Mouse (Mus musculus): Measurements from ENCODE around the gene Nrf1. TPM values are rescaled to one million over a fixed set of nuclear protein-coding genes. Genes with fewer than 3 reads are reported as not detected.

Nrf1 gene
- total and polyA plus RNA-seq, 2 experiments = 11.5 to 13.5 TPM

GRCm38 (mm10) chr6:30152649-30153048, 104.9 kb downstream of the Nrf1 start:
- no peak for DNase-seq (ENCODE audit: extremely low read depth, low read depth, low spot score)
- Histone ChIP-seq H3K9ac (ENCODE audit: low read depth, low read length) (no peak overlapping the region), H3K36me3 (ENCODE audit: control insufficient read depth, insufficient read depth, low read length) (peaks cover 2% of the 10 kb centered on the region; the same call in 1 of the 2 replicates), H3K27ac (replicated peaks; ENCODE audit: insufficient read depth, low read depth, low read length) (no peak overlapping the region), H3K4me3 (ENCODE audit: insufficient read depth, low read depth, low read length) (no peak overlapping the region), H3K4me1 (ENCODE audit: control insufficient read depth, insufficient read depth, low read length) (no peaks in the 10 kb centered on the region), H3K79me2 (ENCODE audit: control insufficient read depth, insufficient read depth, low read length) (no peaks in the 10 kb centered on the region), H3K27me3 (ENCODE audit: control insufficient read depth, insufficient read depth, low read length) (no peaks in the 10 kb centered on the region)
- WGBS = 86% methylated on average over 10 of the region's 10 CpGs
- TF ChIP-seq POLR2A (IDR thresholded peaks at IDR 0.05; ENCODE audit: extremely low read depth, insufficient read depth, low read length) (no peak), CTCF (IDR thresholded peaks at IDR 0.05; ENCODE audit: low read depth, low read length) (no peak)

- no peak for DNase-seq (ENCODE audit: extremely low read depth, low read depth, low spot score)
- Histone ChIP-seq H3K4me1 (ENCODE audit: control insufficient read depth, insufficient read depth, low read length) (no peaks in the 10 kb centered on the region), H3K27me3 (ENCODE audit: control insufficient read depth, insufficient read depth, low read length) (no peaks in the 10 kb centered on the region), H3K4me3 (ENCODE audit: insufficient read depth, low read depth, low read length) (no peak overlapping the region), H3K79me2 (ENCODE audit: control insufficient read depth, insufficient read depth, low read length) (no peaks in the 10 kb centered on the region), H3K36me3 (ENCODE audit: control insufficient read depth, insufficient read depth, low read length) (peaks cover 2% of the 10 kb centered on the region; the same call in 1 of the 2 replicates), H3K9ac (ENCODE audit: low read depth, low read length) (no peak overlapping the region), H3K27ac (replicated peaks; ENCODE audit: insufficient read depth, low read depth, low read length) (no peak overlapping the region)
- TF ChIP-seq POLR2A (IDR thresholded peaks at IDR 0.05; ENCODE audit: extremely low read depth, insufficient read depth, low read length) (no peak), CTCF (IDR thresholded peaks at IDR 0.05; ENCODE audit: low read depth, low read length) (no peak)
- 84% methylated on average over 3 of the region's 3 CpGs for WGBS
Measured at GRCm38 (mm10) chr6:30153076-30153475, 105.3 kb downstream of the Nrf1 start.

- Histone ChIP-seq H3K27me3 (ENCODE audit: control insufficient read depth, insufficient read depth, low read length) (no peaks in the 10 kb centered on the region), H3K27ac (replicated peaks; ENCODE audit: insufficient read depth, low read depth, low read length) (no peak overlapping the region), H3K4me1 (ENCODE audit: control insufficient read depth, insufficient read depth, low read length) (no peaks in the 10 kb centered on the region), H3K79me2 (ENCODE audit: control insufficient read depth, insufficient read depth, low read length) (no peaks in the 10 kb centered on the region), H3K9ac (ENCODE audit: low read depth, low read length) (no peak overlapping the region), H3K4me3 (ENCODE audit: insufficient read depth, low read depth, low read length) (no peak overlapping the region), H3K36me3 (ENCODE audit: control insufficient read depth, insufficient read depth, low read length) (peaks cover 2% of the 10 kb centered on the region; the same call in 1 of the 2 replicates)
- DNase-seq (ENCODE audit: extremely low read depth, low read depth, low spot score) = no peak
- 97% methylated on average over 15 of the region's 15 CpGs for WGBS
- TF ChIP-seq CTCF (IDR thresholded peaks at IDR 0.05; ENCODE audit: low read depth, low read length) = no peak
- TF ChIP-seq POLR2A (IDR thresholded peaks at IDR 0.05; ENCODE audit: extremely low read depth, insufficient read depth, low read length) = no peak
Measured at GRCm38 (mm10) chr6:30153733-30154415, 106.1 kb downstream of the Nrf1 start.

GRCm38 (mm10) chr6:30159516-30160045, 111.8 kb downstream of the Nrf1 start:
- DNase-seq (ENCODE audit: extremely low read depth, low read depth, low spot score) = no peak
- H3K9ac ChIP-seq (ENCODE audit: low read depth, low read length) = no peak overlapping the region
- H3K4me1 ChIP-seq (ENCODE audit: control insufficient read depth, insufficient read depth, low read length) = no peaks in the 10 kb centered on the region
- TF ChIP-seq POLR2A (IDR thresholded peaks at IDR 0.05; ENCODE audit: extremely low read depth, insufficient read depth, low read length) = no peak
- no peak for TF ChIP-seq CTCF (IDR thresholded peaks at IDR 0.05; ENCODE audit: low read depth, low read length)
- no peak overlapping the region for H3K27ac ChIP-seq (replicated peaks; ENCODE audit: insufficient read depth, low read depth, low read length)
- 80% methylated on average over 4 of the region's 4 CpGs for WGBS
- no peaks in the 10 kb centered on the region for H3K79me2 ChIP-seq (ENCODE audit: control insufficient read depth, insufficient read depth, low read length)
- no peaks in the 10 kb centered on the region for H3K36me3 ChIP-seq (ENCODE audit: control insufficient read depth, insufficient read depth, low read length)
- no peaks in the 10 kb centered on the region for H3K27me3 ChIP-seq (ENCODE audit: control insufficient read depth, insufficient read depth, low read length)
- H3K4me3 ChIP-seq (ENCODE audit: insufficient read depth, low read depth, low read length) = no peak overlapping the region

- no peaks in the 10 kb centered on the region for H3K4me1 ChIP-seq (ENCODE audit: control insufficient read depth, insufficient read depth, low read length)
- WGBS = 88% methylated on average over 4 of the region's 4 CpGs
- H3K4me3 ChIP-seq (ENCODE audit: insufficient read depth, low read depth, low read length) = no peak overlapping the region
- no peaks in the 10 kb centered on the region for H3K27me3 ChIP-seq (ENCODE audit: control insufficient read depth, insufficient read depth, low read length)
- no peak overlapping the region for H3K9ac ChIP-seq (ENCODE audit: low read depth, low read length)
- no peak overlapping the region for H3K27ac ChIP-seq (replicated peaks; ENCODE audit: insufficient read depth, low read depth, low read length)
- no peak for TF ChIP-seq CTCF (IDR thresholded peaks at IDR 0.05; ENCODE audit: low read depth, low read length)
- no peak for TF ChIP-seq POLR2A (IDR thresholded peaks at IDR 0.05; ENCODE audit: extremely low read depth, insufficient read depth, low read length)
- H3K36me3 ChIP-seq (ENCODE audit: control insufficient read depth, insufficient read depth, low read length) = no peaks in the 10 kb centered on the region
- no peaks in the 10 kb centered on the region for H3K79me2 ChIP-seq (ENCODE audit: control insufficient read depth, insufficient read depth, low read length)
- DNase-seq (ENCODE audit: extremely low read depth, low read depth, low spot score) = no peak
Measured at GRCm38 (mm10) chr6:30160408-30160807, 112.6 kb downstream of the Nrf1 start.

- DNase-seq (ENCODE audit: extremely low read depth, low read depth, low spot score) = no peak
- TF ChIP-seq CTCF (IDR thresholded peaks at IDR 0.05; ENCODE audit: low read depth, low read length) (no peak), POLR2A (IDR thresholded peaks at IDR 0.05; ENCODE audit: extremely low read depth, insufficient read depth, low read length) (no peak)
- Histone ChIP-seq H3K4me1 (ENCODE audit: control insufficient read depth, insufficient read depth, low read length) (no peaks in the 10 kb centered on the region), H3K27me3 (ENCODE audit: control insufficient read depth, insufficient read depth, low read length) (no peaks in the 10 kb centered on the region), H3K4me3 (ENCODE audit: insufficient read depth, low read depth, low read length) (no peak overlapping the region), H3K9ac (ENCODE audit: low read depth, low read length) (no peak overlapping the region), H3K79me2 (ENCODE audit: control insufficient read depth, insufficient read depth, low read length) (no peaks in the 10 kb centered on the region), H3K36me3 (ENCODE audit: control insufficient read depth, insufficient read depth, low read length) (no peaks in the 10 kb centered on the region), H3K27ac (replicated peaks; ENCODE audit: insufficient read depth, low read depth, low read length) (no peak overlapping the region)
- 83% methylated on average over 2 of the region's 2 CpGs for WGBS
Measured at GRCm38 (mm10) chr6:30161618-30162017, 113.8 kb downstream of the Nrf1 start.
